Comparison of ENCODE assay signal across 8 mouse cellular contexts in genomic region chr5:74796421-74797067, GRCm38 (mm10).
A peak's percentile ranks its signal among the peaks of the same experiment; 100 is the strongest.
DNase-seq lines count a peak whose midpoint lies in the region; ATAC-seq and TF ChIP-seq lines count a peak whose summit lies in the region.

No protein-coding gene starts in this region.

- DNase-seq in heart, adult 2 months, result peak; percentile 30 to 54
- DNase-seq in heart, adult 9 months (ENCODE audit: low spot score in 2 of 2), result no peak
- peak; percentile 76 for DNase-seq in ES-CJ7 (ENCODE audit: low read depth, low spot score)
- DNase-seq in c-Kit-positive CD71-positive TER-119-positive erythroid progenitor cells, embryonic 14.5 days (ENCODE audit: low spot score), result peak; percentile 11
- peak; percentile 38 for DNase-seq in gastrocnemius, postnatal 14 days
- peak; percentile 40 to 42 for DNase-seq in left cerebral cortex, postnatal 25 days (ENCODE audit: low spot score in 2 of 2)
- DNase-seq in T-cell, adult 2 months (ENCODE audit: low spot score), result no peak

- ATAC-seq in neural tube, embryonic 15.5 days (ENCODE audit: low FRiP score), result peak; percentile 26; the same call in 1 of the 2 replicates

- TF ChIP-seq EP300 in heart, adult 2 months (IDR thresholded peaks at IDR 0.05; ENCODE audit: insufficient read depth, low read depth, low read length), result no peak

- no peaks in the 10 kb centered on the region for H3K9me3 ChIP-seq in neural tube, embryonic 15.5 days (replicated peaks)

- H3K79me2 ChIP-seq in heart, adult 2 months (replicated peaks; ENCODE audit: control insufficient read depth, insufficient read depth, low read length), result no peaks in the 10 kb centered on the region

- peak; percentile 74 for TF ChIP-seq CTCF in heart, adult 2 months (IDR thresholded peaks at IDR 0.05)

- no peak overlapping the region for H3K9ac ChIP-seq in heart, adult 2 months (ENCODE audit: low read depth, low read length)
- no peak overlapping the region for H3K9ac ChIP-seq in neural tube, embryonic 15.5 days (replicated peaks)

- peaks cover 11% of the 10 kb centered on the region for H3K4me1 ChIP-seq in heart, adult 2 months (ENCODE audit: control insufficient read depth, insufficient read depth, low read length)
- H3K4me1 ChIP-seq in neural tube, embryonic 15.5 days, result peaks cover 17% of the 10 kb centered on the region

- no peak overlapping the region for H3K4me2 ChIP-seq in neural tube, embryonic 15.5 days

- no peak overlapping the region for H3K27ac ChIP-seq in heart, adult 2 months
- no peak overlapping the region for H3K27ac ChIP-seq in neural tube, embryonic 15.5 days (replicated peaks)

- no peak overlapping the region for H3K4me3 ChIP-seq in heart, adult 2 months
- no peak overlapping the region for H3K4me3 ChIP-seq in neural tube, embryonic 15.5 days (replicated peaks)

- WGBS in heart, adult 2 months, result 36% methylated on average over 8 of the region's 8 CpGs
- WGBS in neural tube, embryonic 15.5 days, result 37% methylated on average over 8 of the region's 8 CpGs

- intact Hi-C loops in heart, adult 2 months (cut with DNase I), result loop anchor here (2.0 to 10.0 kb wide), 4 partner anchors 146 to 482 kb away; partner anchors contain the start of gene Chic2
- intact Hi-C loops in gastrocnemius, postnatal 14 days (cut with DNase I; ENCODE audit: low total_unique reads), result loop anchor here (5.0 to 10.0 kb wide), 3 partner anchors 146 to 361 kb away; no protein-coding TSS in a partner anchor
- intact Hi-C loops in left cerebral cortex, postnatal 25 days (cut with DNase I), result loop anchor here (2.0 to 10.0 kb wide), 3 partner anchors 152 to 361 kb away; no protein-coding TSS in a partner anchor

- H3K36me3 ChIP-seq in heart, adult 2 months (ENCODE audit: control insufficient read depth, insufficient read depth, low read length), result peaks cover 4% of the 10 kb centered on the region; the same call in 1 of the 2 replicates
- no peaks in the 10 kb centered on the region for H3K36me3 ChIP-seq in neural tube, embryonic 15.5 days

- no peak for TF ChIP-seq POLR2A in heart, adult 2 months (IDR thresholded peaks at IDR 0.05; ENCODE audit: insufficient read depth, low read depth, low read length)

- H3K27me3 ChIP-seq in heart, adult 2 months (ENCODE audit: control insufficient read depth, insufficient read depth, low read length), result no peaks in the 10 kb centered on the region
- H3K27me3 ChIP-seq in neural tube, embryonic 15.5 days (replicated peaks), result peaks cover 4% of the 10 kb centered on the region; the same call in 1 of the 2 replicates

Comparison
In these comparisons a context has a peak if more than half of its experiments do, and no peak if none do; other contexts are left out.
1. DNase-seq: peak in heart, adult 2 months (2 of 2), ES-CJ7 (single experiment), c-Kit-positive CD71-positive TER-119-positive erythroid progenitor cells, embryonic 14.5 days (single experiment), gastrocnemius, postnatal 14 days (single experiment) and left cerebral cortex, postnatal 25 days (2 of 2); none in heart, adult 9 months (0 of 2) and T-cell, adult 2 months (single experiment).